Mouse (Mus musculus): ENCODE measurements around the gene Reg3b.
"Not testable (repeated sequence)": the region's sequence is repeated elsewhere in the genome, so short reads cannot be mapped to it uniquely, and the experiment has no call there.

Reg3b gene

DNA sequence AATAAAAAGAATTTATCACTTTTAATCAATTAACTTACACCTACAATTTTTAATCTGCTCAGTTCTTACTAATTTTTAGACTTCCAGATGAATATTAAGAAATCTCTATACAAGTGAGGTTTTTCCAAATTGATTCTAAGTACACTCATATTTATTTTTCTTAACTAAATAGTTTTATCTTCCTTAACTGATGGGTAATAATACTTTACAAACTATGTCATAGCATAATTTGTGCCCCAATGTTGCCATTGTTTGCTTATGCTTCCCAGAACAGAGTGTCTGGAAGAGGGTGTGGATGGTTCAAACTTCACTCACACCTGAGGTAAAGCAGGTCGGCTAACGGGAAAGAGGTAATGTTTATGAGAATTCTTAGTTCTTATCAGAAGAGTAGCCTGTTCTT is at the start of gene Reg3b:
Gene Reg3b (plus strand): TSS at position 301 of the 400 bp plus-strand sequence.
- DNase-seq (ENCODE audit: low spot score) = no peak

DNA sequence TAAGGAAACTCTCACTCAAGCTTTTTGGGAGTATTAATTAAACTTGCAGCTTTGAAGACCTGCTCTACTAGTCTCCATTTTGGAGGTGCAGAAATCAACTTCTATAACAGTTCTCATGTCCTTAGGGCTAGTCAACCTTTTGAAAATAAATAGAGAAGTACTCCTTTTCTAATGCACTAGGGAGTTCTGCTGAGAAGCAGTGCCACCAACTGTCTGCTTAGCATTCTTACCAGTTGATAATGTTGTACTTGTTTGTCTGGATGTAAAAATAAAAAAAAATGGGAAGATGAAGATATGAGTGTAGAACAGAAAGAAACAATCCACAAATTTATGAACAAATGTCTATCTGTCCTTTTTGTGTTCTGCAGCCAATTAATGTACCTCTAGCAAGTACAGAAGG is 42.7 kb upstream of the Reg3b start:
- no peak for DNase-seq (ENCODE audit: low spot score)

DNA sequence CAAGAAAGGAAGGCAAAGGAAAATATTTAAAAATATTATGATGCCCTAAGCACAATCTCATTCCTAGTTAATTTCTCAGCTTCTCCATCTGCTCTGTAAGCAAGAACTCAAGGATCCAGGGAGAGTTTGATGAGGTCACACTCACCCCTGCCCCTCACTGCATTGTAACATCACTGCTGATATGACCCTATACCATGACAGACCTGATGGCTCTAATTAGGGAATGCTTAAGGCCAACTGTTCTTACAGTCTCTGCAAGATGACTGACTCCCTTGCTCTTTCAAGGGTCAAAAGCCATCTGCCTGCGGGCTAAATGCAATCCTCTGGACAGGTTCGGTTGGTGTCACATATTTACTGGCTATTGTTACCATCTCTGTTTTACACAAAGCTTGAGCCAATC is 41.3 kb upstream of the Reg3b start:
- no peak for DNase-seq (ENCODE audit: low spot score)

DNA sequence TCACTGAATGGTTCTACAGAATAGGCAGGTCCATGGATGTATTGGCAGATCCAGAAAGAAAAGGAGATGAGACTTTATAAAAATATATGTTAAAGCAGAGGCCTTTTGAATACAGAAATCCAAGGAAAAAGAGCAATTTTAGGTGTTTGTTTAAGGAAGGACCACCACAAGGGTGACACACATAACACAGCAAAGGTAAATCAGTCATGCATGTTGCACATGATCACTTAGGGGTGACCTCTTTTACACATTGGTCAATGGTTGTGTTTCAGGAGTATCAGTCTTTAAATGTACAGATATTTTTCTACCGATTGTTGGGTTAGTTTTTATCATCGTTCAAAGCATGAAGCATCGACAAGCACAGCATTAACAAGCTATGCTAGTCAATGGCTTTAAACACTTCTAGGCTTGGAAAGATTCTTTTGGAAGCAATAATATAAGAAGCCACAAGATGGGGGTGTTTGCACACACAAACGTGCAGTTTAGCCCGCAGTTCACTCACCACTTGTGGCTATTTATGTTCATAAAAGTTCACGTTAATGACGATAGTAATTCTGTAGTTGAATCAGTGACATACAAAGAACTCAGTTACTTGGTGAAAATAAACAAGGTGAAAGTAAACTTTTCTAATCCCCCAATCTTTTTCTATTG is 38.4 kb upstream of the Reg3b start:
- DNase-seq (ENCODE audit: low spot score) = peak; percentile 15

DNA sequence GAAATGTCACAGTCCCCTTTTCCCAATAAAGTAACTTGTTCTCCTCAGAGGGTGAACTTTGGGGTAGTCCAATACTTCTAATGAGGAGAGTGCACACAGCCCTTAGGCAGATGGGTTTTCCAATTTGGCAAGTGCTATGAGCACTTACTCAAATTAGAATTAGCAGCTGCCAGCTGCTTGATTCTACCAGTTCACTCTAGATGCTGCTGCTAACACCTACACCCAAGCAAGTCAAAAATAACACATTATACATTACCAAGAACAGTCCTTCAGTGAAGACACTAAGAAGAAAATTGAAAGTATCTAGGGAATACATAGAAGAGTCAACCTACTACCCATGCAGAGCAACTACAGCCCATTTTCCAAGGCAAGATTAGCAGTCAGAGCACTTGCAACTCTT is 30.2 kb upstream of the Reg3b start:
- DNase-seq (ENCODE audit: low spot score) = peak; percentile 28

DNA sequence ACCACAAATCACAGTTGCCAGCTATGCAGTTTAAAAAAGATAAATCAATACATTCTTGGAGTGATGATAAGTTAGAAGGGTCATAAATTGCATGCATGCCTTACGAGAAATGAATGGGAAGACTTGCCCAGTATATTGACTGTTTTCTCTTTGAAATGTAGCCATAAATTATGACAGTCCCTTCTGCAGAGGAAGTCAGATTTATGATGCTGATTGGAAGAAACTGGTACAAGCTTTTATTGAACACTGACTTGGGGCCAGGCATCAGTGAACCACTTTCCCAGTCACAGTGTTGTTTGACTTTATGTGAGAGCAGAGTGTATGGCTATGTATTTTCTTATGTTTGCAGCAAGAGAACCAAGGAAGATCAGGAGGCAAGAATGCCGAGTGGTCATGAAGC is 28.8 kb upstream of the Reg3b start:
- no peak for DNase-seq (ENCODE audit: low spot score)

DNA sequence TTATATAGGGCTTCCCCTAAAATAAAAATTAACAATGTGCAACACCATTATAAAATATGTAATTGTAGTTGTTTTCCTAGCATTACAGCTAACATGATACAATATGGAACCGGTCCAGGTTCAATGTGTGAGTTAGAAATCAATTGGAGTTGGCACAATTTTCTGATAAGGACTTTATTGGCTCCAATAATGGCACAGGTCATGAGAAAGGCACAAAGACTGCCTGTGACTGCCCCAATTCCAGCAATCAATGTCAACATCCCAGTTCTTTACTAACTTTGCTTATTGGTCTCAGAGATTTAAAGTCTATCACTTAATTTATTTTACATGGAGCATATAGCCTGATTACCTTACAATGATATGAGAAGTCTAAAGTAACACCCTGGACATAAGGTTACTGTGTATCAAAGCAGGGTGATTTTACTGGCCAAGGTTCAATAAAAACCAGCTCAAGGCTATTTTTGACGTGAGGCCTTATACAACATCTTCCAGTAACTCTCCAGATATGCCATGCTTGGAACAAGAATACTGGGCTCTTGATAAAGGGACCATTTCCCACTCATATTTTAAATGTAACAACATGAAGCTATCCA is 8.4 kb upstream of the Reg3b start:
- no peak for DNase-seq (ENCODE audit: low spot score)

DNA sequence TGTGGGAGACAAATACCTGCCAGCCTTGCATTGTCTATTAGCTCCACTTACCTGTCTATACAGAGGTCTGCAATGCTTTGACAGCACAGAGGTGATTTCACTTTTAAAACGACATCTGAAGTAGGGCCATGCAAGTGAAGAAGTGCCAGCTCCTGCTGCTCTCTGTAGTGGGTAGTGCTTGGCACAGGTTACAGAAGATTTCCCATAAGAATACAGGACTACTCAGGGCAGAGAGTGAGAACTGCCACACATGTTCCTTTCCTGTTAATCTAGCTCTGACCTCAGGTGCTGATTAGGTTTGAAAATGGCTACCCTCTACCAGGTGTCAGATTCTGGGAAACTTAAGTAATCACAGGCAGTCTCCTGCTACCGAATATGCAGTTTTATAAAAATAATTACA is 8.3 kb downstream of the Reg3b start, which contains the start of gene Reg3d:
Gene Reg3d (minus strand): TSS at position 101 of the 400 bp plus-strand sequence.
- no peak for DNase-seq (ENCODE audit: low spot score)

DNA sequence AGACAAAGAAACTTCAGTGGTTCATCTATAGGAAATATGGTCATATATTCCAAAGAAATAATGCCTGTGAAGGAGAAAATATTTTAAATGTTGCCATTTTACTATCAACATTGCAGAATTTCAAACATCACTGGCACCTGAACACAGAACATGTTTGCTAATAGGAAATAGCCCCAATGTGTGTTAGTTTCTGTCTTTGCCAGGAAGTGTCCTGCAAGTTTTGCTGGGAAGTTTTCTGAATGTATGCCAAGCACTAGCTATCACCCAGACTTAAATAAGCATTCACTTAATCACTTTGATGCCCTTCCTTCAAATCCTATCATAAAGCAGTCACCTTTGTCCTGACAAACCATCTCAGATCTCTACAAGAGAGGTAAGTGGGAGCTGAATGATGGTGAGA is 10.0 kb downstream of the Reg3b start, which contains the start of gene Reg3a:
Gene Reg3a (plus strand): TSS at position 301 of the 400 bp plus-strand sequence.
- DNase-seq (ENCODE audit: low spot score) = no peak

DNA sequence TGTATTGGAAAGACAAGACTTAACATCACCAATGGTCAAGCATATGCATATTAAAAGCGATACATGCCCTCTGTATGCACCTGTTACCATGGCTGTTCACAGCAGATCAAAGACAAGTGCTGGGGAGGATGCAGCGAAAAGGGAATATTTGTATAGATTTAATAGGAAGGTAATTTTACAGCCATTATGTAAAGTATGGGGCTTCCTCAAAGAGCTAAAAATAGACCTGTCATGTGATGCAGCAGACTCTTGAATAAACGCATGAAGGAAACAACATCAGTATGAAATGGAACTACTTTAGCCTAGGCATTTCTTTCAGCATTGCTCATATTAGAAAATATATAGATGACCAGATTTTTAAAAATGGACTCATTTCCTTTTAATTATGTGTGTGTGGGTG is 15.2 kb downstream of the Reg3b start:
- no peak for DNase-seq (ENCODE audit: low spot score)

DNA sequence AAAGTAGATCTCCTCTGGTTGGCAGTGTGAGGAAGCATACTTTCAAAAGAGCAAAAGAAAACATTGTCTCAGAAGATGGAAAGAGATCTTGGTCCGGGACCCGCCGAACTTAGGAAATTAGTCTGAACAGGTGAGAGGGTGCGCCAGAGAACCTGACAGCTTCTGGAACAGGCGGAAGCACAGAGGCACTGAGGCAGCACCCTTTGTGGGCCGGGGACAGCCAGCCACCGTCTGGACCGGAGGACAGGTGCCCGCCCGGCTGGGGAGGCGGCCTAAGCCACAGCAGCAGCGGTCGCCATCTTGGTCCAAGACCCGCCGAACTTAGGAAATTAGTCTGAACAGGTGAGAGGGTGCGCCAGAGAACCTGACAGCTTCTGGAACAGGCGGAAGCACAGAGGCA is 24.9 kb downstream of the Reg3b start, which contains the start of gene Reg2:
Gene Reg2 (plus strand): TSS at position 301 of the 400 bp plus-strand sequence.
- DNase-seq (ENCODE audit: low spot score) = not testable (repeated sequence)

DNA sequence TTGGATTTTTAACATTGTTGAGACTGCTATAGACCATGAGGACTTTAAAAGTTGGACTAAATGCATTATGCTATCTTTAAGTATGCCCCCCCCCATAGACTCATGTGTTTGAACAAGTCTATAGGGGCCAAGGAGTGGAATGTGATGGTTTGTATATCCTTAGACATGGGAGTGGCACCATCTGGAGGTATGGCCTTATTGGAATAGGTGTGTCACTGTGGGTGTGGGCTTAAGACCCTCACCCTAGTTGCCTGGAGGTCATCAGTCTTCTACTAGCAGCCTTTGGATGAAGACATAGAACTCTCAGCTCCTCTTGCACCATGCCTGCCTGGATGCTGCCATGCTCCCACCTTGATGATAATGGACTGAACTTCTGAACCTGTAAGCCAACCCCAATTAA is 52.0 kb downstream of the Reg3b start, which contains the start of gene Reg1:
Gene Reg1 (plus strand): TSS at position 301 of the 400 bp plus-strand sequence.
- DNase-seq (ENCODE audit: low spot score) = not testable (repeated sequence)
